Mouse (Mus musculus) kidney, adult 18-20 months (tissue): ENCODE measurements at regions not wholly inside any gene's neighbourhood (a gene's known extent, or its start where the extent isn't known, plus 50 kb on each side); places are given as distances from the start of the nearest gene placed in this dataset.

Source experiments
- DNase-seq: peaks from one replicate; pipeline ENCODE4 v3.0.0; 2021

DNA sequence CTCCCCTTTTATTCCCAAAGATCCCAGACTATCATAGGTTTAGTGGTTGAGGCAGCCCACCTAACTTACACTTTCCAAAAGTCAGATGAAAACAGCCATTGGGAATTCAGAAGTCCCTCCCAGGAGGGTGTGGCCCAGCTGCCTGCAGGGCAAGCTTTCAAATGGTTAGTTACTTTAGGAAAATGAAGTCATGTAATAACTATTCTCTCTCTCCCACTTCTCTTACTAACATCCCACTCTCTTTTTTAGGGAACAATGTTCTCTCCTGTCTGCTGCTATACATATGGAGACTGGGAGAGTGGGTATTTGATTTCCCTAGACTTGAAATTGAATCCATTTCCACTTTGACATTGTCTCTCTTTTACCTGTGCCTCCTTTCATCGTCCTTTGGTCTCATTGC is 55.0 kb downstream of the Zfp648 start:
- DNase-seq: no peak

DNA sequence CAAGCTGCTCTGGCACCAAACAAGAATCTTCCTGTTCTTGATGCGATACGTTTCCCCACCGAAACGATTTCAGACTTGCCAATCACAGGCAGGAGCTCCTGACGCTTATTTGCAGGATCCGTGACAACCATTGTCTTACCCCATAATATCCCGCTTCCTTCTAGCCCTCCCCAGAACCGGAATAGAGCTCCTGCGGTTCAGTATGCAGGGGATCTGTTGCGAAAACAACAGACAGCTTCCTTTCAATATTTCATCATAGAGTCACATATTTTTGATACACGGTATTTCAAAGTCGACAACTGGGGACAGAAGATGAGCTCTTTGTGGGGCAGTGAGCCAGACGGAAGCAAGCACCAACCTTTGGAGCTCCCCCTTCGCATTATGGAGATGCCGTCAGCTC is 55.8 kb downstream of the Zfp648 start:
- no peak for DNase-seq

DNA sequence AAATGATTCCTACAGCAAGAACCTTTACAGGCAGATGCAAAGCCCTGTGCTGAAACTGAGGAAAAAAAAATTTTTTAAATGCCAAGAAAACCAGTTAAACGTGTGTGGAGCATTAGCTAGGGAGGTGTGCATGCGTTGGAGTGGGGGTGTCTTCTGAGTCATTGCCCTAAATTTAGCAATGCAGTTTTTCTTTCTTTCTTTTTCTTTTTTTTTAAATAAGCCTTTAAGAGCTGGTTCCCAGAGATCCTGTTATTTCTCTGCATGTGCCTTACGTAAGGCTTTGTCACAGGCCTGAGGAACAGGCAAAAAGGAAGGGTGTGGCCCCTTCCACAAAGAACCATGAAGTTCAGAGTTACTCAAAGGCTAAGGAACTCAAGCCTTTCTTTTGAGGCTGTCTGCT is 57.5 kb downstream of the Zfp648 start:
- no peak for DNase-seq

DNA sequence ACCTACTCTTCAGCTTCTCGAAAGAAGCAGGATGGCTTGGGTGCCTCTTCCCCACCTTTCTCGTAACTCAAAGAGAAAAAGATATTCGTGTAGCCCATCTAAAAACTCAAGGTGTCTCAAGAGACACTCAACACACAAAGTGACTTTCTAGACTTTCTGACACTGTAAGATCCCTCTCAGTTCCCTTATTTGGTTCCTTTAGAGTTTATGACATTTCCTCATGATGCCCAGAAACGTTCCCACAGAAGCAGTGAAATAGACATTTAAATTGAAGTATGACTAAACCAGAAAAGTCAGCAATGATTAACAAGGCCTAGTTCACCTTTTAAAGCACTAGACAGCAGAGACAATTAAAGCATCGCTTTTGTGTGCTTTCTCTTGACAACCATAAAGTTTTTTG is 59.4 kb downstream of the Zfp648 start:
- DNase-seq: no peak

DNA sequence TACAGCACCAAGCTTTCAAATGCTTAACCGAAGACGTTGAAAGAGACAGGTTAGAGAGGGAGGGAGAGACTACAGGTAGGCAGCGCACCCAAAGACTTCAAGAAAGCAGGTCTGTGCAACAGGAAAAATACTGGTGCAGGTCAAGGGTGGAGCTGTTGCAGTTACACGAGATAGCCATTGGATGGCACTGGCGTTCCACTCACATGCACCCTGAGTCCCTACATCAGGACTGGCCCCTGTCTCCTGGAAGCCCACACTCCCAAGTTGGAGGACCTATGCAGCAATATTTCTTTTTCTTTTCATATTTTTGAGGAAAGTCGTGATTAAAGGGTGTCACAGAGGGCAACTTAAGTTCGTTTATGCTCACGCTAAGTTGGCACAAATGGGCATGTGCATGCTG is 80.5 kb downstream of the Zfp648 start:
- peak; percentile 39 for DNase-seq

DNA sequence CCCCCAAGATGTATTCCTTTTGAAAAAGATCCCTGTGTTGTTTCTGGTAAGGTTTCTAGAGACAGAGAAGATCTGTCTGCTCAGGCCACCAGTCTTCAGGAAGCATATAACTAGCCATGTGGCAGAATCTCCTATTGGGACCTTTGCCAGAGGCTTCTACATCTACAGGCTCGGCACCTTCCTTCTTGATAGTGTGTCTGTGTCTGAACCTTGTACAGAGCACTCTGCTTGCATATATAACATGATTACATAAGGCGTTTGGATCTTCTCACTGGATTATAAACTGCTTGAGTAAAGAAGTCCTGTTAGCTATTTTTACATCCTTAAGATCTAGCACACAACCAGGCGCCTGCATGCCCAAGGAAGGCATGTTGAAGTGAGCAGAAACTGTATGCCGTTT is 85.1 kb downstream of the Zfp648 start:
- DNase-seq: no peak

DNA sequence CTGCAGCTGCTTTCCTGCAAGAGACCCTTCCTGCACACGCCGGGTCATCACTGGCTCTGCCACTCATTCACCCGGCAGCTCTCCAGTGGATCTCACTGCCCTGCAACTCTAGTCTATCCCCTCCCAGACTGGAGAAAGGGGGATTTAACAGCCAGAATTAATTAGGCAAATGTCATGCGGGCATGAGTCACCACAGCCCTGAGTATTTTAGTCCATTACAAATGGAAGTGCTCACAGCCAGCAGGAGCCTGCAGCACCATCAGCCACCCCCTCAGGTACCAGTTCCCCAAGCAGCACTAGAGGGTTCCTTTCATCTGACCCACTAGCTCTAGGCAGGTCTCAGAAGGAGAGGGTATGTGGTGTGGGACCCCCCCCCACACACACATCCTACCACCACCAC is 91.7 kb downstream of the Zfp648 start:
- DNase-seq: no peak

DNA sequence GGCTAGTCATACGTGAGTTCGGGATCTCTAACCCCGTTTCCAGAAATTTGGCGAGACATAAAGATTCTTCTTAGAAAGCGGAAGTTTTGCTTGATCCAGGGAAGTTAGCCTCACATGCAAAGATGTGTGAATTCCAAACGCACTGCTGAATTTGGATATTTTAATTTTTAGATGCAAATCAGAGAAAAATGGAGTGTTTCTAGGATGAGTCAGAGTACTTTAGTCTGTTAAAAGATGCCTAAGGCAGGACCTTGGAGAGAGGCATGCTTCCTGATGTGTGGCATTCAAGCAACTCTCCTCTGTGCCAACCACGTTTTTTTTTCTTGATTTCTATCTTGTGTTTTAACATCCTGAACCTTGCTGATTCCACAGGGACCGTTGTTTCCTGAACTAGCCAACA is 95.1 kb downstream of the Zfp648 start:
- DNase-seq: no peak

DNA sequence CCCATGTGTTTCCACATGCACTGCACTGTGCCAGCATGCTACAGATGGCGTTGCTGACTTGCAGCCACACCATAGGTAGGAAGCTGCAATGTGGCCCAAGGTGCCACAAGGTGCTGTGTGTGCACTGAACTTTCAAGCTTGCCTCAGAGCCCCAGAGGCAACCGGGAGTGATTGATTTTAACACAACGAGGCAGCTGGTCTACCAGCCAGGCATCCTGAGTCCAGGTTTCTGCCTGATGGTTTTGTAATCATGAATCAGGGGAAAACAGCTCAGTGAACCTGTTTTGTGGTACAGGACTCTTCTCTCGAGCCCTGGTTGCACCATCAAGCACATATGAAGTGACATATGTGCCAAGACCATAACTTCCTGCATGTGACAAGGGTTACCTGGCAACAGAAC is 98.9 kb downstream of the Zfp648 start:
- DNase-seq: no peak

DNA sequence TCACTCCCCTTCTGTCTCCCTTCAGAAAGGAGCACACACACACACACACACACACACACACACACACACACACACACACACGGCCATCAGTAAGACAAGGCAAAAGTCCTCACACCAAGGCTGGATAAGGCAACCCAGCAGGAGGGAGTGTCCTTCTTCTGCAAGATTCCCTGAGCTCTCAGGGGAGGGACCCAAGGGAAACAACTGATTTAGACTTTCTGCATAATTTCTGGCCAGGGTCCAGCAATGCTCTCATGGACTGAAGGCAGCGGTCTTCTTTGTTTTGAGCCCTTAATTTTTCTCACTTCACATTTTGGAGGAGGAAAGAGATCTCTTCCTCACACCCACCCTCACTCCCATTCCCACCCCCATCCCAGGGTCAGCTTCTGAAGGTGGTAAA is 108.7 kb downstream of the Zfp648 start:
- no peak for DNase-seq
